Mouse (Mus musculus) thymus, adult 18-20 months (tissue): ENCODE measurements at regions not wholly inside any gene's neighbourhood (a gene's known extent, or its start where the extent isn't known, plus 50 kb on each side); places are given as distances from the start of the nearest gene placed in this dataset.

Source experiments
- DNase-seq, 2 experiments: peaks; one replicate each; pipeline ENCODE4 v3.0.0; 2022; ENCODE audit warnings: mixed read lengths in 2 of 2

DNA sequence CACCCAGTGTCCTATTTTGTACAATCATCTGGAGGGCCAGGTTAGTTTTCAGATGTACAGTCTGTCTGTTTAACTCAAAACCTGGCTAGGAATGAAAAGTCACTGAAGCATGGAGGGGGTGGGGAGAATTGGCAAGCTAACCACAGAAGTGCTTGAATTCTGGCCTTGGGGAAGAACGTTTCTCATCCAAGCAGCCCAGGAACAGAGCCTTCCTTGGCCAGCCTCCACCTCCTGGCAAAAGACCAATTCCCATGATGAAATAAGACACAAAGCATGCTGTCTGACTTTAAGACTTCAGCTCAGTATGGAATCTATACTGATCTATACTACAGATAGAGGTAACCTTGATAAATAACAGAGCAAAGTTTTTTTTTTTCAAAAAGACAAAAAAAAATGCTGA is 80.3 kb upstream of the Zfp648 start:
- no peak for DNase-seq

DNA sequence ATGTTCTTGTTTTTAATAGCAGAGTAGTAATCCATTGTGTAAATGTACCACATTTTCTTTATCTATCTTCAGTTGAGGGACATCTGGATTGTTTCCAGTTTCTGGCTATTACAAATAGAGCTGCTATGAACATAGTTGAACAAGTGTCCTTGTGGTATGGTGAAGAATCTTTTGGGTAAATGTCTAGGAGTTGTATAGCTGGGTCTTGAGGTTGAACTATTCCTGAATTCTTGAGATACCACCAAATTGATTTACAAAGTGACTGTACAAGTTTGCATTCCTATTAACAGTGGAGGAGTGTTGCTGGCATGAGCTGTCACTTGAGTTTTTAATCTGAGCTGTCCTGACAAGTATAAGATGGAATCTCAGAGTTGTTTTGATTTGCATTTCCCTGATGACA is 76.0 kb upstream of the Zfp648 start:
- DNase-seq: no peak

DNA sequence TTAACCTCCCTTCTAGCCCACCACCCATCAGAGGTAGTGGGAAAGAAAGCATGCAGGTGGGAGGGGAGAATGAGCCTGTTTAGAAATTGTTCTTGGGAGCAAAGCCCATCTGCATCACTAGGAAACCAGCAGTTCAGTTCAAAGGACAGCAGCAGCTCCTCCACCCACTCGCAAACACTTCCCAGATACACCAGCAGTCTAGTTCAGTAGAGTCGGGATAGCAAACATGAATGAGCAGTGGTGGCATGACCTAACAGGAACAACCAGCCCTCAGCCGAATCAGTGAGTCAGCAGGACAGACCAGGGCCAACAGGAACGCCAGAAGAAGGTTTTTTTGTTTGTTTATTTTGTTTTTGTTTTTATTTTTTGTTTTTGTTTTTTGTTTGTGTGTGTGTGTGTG is 74.5 kb upstream of the Zfp648 start:
- DNase-seq: no peak

DNA sequence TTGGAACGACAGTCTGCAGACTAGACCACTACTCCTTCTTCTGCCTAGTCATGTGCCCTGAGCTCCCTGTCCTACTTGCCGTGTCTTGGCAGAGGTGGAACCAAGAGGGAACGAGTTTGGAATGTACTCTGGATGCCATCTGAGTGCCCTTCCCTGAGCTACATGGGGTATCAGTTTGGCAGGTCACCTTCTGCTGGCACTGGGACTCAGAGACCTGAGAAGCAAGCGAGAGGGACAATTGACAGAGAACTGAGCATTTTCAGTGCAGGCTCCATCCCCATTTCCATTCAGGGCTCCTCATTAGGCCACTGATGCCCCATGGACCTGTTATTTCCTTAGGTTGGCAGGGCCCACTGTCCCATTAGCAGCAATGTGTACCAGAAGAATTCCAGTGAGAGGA is 61.5 kb upstream of the Zfp648 start:
- no peak for DNase-seq

DNA sequence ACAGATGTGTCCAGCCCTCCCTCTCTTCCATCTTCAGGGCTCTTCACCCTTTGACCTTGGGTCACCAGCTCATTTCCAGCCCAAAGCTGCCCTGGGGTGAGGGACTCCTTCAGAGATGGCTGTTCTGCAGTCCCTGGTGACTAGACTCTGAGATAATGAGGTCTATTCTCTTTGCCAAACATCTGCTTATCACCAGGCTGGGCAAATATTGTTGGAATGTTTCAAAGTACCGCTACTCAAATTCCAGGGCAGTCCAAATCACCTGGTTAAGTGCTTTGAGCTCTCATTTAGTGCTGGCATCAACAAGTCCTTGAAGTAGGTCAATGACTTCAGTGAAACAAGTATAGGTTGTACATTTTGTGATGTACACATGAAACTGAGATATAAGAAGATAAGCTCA is 57.3 kb upstream of the Zfp648 start:
- no peak for DNase-seq

DNA sequence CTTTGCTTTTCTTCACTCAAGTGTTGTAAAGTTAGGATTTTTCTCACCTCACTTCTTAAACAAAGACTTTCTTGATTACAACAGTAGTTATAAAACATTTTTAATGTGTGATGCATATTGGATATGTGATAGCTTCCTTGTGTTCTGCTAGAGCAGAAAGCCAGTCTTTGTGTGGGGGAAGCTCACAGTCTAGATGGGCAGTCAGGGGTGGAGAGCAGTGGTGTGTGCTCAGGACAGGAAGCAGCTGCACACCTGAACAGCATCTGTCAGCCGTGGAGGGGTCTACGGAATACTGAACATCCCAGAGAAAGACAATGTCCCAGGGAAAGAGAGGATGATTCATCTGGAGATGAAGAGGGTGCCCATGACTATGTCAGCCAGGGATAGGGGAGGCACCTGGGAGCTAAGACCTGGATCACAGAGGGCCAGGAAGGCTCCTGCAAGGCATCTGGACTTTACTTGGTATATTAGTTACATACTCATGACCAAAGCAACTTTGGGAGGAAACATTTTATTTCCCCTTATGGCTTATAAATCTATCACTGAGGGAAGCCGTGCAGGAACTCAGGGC is 53.9 kb upstream of the Zfp648 start:
- DNase-seq: no peak

DNA sequence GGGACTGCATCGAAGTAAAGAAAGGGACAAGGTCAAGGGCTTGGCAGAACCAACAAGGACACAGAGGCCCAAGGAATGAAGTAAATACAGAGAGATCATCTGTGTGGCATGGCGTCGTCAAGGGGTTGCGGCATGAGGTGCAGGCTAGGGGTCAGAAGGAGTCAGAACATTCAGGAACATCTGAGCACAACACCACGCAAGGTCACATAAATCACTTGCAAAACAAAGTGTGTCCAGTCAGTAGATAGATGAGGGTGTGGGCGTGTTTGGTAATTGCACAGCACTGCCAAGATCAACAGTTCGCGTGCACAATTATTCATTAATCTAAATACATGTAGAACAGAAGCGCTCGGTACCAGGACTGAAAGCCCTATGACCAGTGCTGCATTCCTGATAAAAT is 52.0 kb upstream of the Zfp648 start:
- DNase-seq: no peak

DNA sequence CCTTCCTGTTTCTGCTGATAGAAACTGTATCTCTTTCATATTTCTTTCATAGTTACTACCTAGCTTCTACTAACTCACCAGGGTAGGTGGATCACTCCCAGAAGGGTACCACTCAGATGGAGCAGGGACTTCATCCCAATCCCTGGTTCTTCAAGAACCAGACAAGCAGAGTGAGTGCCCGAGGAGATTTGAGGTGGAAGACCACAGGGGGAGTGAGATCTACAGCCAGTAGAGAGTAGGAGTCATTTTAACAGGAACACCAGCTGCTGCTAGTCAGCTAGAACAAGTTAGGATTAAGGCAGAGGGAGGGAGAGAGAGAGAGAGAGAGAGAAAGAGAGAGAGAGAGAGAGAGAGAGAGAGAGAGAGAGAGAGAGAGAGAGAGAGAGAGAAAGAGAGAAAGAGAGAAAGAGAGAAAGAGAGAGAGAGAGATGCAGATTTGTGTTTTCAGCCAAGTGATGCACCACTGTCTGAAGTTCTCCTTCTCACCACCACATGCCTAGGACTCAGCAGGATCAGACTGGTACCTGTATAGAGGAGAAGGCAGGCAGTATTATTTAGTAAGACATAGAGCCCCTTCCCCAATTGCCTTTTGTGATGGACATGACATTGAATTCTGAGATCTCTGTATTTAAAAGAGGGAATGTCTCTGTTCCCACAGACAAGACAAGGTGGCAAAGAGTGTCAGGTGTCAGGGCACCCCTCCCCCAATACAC is 51.4 kb upstream of the Zfp648 start:
- no peak for DNase-seq

DNA sequence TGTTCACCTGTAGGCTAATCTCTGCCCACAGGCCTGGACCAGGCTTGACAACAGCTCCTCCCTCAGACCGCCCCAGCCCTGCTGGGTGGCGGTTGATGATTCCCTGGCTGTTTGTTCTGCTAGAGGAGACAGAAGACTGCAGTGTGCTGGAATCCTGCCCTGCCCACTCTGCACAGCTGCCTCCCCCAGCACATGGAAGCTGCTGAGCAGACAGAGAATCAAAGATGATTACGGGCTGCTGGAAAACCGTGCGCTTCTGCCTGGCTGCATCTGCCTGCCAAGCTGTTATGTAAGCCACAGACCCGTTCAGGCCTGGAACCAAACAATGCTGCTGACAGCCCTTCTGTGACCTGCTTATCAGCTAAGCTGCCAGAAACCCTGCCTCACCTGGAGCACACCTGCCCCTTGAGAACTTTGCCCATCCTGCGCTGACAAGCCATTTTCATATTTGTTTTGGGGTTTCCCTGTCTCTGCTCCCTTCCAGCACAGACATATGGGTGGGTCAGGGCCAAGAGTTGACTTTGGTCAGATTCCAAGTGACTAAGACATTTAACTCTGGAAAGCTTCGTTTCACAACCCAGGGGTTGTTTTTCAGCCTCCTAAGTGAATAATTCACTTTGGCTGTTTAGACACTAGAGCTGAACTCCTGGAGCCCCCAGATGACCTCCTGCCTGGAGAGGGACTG is 50.7 kb upstream of the Zfp648 start:
- no peak for DNase-seq
